Mouse (Mus musculus): ENCODE data around the gene Zfp683.

Zfp683 gene

DNA sequence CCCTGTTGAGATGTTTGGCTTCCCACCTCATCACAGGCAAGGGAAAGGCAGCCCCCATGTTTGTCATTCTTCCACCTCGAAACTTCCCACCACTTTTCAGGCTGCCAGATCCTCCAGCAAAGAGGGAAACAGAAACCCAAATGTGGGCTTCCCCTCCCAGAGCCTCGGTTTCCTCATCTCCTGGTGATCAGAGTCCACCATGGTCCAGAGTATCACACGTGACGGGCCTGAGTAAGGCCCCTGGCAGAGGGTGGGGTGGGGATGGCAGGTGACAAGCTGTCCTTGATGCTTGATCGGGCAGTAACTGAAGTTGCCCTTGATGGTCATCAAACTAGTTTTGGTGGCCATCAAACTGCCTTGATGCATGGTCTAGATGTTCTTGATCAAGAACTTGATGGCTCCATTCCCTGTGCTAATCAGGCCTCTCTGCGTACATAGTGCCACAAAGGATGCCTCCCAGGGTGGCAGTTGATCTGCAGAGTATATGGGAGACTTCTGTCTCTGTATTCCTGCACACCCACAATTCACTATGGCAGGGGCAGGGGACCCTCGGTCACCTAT is 40.4 kb downstream of the Zfp683 start:
- DNase-seq = no peak

DNA sequence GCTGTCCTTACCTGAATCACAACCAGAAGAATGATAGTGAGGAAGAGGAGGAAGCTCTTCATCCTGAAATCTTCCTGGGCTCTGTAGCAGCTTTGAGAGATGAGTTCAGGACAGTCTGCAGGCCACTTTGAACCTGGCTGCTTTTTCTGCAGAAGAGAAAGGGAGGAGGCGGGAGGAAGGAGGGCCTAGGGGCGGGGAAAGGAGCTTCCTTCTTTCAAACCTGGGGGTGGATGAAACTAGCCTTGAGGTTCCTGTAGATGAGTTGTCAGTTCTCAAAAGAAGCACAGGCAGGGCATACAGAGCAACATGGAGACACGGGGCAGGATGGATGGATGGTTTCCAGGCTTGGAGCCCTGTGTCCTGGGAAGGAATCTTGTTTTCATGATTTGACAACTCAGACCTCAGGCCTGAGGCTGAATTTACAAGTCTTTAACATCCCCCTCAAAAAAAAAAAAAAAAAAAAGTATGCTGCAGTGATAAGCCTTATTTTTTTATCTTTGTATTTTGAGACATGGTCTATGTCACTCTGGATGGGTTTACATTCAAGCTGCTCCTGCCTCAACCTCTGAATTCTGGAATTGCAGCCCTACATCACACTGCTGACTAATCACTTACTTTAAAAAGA is 41.4 kb downstream of the Zfp683 start, which contains the start of gene Cd52:
Gene Cd52, minus strand, starts transcription at position 160 of the 625 bp plus-strand sequence.
- peak; percentile 67 to 73 for DNase-seq

DNA sequence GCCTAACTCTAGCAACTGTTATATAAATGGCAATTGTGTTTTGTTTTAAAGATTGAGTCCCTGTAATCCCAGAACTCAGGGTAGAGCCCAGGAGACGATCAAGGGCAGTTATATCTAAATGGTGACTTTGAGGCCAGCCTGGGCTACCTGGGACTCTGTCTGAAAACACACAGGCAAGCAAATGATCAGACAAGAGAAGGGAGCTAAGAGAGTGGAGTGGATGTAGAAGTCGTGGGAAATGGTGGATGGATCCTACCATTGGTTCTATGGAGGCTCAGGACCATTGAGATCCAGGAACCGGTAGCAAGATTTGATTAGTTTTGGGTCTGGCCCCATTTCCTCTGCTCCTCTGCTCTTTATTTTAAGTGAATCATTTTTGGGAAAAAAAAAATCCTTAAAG is 42.5 kb downstream of the Zfp683 start:
- DNase-seq = no peak

DNA sequence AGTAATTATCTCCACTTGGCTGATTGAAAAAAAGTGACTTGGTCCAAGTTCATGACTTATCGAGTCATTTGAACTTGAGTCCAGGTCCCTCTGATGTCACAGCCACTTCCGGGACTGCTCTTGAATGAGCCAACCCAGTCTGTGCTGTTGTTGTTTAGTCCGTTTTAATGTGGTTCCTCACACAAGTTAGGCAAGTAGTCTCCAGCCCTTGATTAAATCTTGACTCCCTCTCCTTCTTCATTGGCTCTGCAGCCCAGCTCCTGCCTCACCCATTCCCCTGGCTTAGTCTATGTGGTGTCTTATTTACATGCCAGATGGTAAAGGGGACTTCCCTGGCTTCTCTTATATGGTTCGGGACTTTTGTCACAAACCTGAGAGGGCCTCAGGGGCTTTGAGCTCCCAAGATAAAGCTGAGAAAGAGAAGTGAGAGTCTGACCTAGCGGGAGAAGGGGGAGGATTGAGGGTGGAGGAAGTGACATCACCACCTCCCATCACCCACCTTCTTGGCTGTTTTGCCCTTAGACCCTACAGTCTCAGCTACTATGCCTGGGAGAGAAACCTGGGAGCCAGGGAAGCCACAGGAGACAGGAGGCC is 43.5 kb downstream of the Zfp683 start:
- DNase-seq = peak in 1 of 2 experiments; percentile 47

DNA sequence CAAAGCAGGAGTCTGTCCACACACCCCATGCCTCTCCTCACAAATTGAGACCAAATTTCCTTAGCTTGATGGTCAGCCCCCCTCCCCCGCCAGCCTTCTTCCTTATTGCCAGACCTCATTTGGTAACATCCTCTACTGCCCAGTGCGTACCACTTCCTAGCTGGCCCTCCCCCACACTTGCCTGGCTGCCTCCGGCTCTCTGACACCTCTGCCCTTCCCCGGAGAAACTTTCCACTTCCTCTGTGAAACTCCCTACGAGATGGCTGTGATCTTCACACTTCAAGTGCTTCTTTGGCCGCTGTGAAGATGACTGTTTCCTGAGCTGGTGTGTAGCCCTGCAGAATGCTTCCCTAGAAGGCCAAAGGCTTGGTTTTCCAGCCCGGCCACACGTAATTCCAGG is 45.0 kb downstream of the Zfp683 start:
- peak; percentile 76 to 79 for DNase-seq

DNA sequence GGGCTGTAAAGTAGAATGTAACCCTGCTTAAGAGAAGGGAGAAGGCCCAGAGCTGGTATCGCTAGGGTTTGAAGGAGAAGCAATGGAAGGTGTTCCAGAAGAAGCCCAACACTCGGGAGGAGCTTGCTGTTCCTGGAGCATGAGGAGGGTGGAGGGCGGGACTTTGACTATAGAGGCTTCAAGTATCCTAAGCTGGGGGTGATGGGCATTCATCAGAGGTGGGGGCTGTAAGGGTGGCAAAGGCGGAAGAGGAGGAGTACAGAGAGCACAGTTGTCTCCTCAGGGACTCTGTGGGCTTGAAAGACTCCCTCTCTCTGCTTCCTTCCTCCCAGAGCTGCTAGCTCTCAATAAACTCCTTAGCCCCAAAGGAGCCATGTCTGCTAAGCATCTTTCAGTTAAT is 46.6 kb downstream of the Zfp683 start:
- DNase-seq = no peak

DNA sequence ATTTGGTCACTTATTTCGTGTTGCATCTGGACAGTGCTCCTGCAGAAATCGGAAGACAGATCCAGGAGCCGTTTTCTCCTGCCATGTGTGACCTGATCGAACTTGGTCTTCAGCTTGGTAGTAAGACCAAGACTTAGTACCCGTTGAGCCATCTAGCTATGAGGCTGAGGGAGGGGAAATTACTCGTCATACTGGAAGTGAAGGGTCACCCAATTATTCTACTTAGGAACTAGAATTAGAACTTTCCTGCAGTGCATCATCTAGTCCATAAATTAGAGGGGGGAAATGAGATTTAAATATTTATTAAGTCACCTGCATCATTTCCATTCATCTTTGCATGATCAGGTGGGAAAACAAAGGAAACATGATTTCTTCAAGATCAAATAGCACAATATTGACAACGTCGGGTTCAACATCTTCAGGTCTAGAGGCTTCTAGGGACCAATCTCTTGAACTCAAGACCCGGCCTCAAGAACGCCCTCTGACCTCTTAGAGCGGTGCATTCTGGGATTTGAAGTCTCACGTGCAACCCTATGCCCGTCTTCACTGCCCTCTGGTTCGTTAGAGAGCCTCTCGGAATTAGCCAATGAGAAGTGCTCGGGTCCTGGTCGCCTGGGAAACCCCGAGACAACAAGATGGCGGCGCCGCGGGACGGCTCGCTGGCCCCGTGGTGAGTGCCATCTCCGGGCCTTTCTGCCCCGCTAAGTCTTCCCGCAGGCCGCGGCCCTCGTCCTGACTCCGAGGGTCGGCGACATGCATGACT is 48.5 kb downstream of the Zfp683 start, which contains the start of gene Ubxn11:
Gene Ubxn11, plus strand, starts transcription at position 592 of the 763 bp plus-strand sequence.
- peak; percentile 88 to 89 for DNase-seq

DNA sequence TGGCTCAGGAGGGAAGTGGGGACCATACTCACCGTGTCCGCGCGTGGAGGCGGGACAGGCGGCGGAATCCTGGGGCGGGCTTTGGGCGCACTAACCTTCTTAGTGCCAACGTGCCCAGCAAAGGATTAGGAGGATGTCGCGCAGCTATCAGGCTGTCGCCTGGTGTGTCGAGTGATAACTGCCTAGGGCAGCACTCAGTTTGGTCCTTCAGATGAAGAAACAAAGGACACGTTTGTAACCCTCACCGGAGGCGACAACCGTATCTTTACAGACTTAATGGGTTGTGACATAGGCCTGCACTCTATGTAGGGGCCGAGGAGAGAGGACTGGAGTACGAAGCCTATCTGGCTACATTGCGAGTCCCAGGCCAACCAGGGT is 49.1 kb downstream of the Zfp683 start:
- no peak for DNase-seq

DNA sequence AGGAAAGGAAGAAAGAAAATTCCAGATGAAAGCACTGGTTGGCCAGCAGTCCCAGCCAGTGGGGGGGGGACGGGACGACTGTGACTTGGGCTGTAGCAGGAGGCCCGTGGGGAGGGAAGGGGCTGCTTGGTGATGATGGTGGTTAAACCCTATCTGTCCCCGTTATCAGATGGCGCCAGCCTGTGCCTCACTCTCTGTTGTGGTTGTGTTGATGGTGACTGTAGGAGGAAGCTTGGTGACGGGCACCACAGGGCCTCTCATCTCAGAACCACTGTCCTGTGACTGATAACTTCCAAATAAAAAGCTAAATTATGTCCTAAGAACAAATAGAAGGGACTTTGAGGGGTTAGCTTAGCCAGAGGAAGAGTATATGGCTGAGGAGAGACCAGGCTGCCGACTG is 52.5 kb downstream of the Zfp683 start:
- no peak for DNase-seq

DNA sequence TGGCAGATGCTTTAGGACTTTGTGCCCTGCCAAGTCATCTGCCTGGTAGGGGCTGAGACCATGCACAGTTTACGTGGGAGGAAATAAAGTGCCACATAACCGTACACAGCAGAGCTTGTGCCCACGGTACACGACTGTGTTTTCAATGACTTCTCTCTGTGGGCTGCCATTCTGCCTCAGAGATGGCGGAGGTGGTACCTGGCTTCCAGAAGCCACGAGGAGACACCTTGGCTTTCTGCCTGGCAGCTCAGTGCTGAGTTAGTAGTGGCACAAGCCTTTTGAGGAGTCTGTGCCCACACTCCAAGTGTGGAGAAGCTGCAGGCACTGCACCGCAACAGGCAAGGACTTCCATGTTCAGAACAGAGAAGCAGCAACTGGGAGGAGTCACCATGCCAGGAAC is 54.1 kb downstream of the Zfp683 start:
- DNase-seq = no peak

DNA sequence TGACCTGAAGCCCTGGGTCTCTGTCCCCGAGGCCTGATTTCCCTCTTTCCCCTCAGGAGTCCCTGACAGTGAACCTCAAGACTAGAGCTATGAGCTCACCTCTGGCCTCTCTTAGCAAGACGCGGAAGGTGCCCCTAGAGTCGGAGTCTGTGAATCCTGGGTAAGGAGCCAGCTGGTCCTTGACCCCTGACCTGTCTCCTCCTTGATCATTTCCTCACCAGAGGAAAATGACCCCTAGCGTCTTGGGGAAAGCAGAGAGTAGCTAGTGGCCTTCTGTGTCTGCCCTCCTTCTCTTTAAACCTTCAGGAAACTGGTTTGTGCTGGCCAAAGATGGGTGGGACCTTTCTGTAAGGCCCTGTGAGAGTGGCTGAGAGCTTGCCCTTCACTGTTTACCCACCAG is 54.6 kb downstream of the Zfp683 start:
- DNase-seq = no peak

Data from lung, postnatal 4 days (tissue).